Mouse (Mus musculus): Measurements from ENCODE around the gene Gm42957. TPM values are rescaled to one million over a fixed set of nuclear protein-coding genes. Genes with fewer than 3 reads are reported as not detected.
A peak's percentile ranks its signal among the peaks of the same experiment; 100 is the strongest.

Gm42957 gene
- total and polyA plus RNA-seq, 2 experiments from 2014 or later, result 0.07 to 0.38 TPM

GRCm38 (mm10) chr3:96606618-96607017 is 28.7 kb upstream of the Gm42957 start:
- ATAC-seq (no peak), DNase-seq (no peak)
- Histone ChIP-seq H3K4me3 (ENCODE audit: low read depth, low read length) (no peak overlapping the region), H3K27me3 (ENCODE audit: insufficient read depth, low read length) (no peaks in the 10 kb centered on the region), H3K9ac (no peak overlapping the region), H3K9me3 (ENCODE audit: low read length) (no peaks in the 10 kb centered on the region), H3K4me2 (ENCODE audit: low read depth) (no peak overlapping the region), H3K4me1 (ENCODE audit: insufficient read depth) (peaks cover 16% of the 10 kb centered on the region), H3K27ac (ENCODE audit: low read depth, low read length) (no peak overlapping the region), H3K36me3 (ENCODE audit: insufficient read depth) (peaks cover 3% of the 10 kb centered on the region; the same call in 1 of the 2 replicates)
- no peak for TF ChIP-seq CTCF (IDR thresholded peaks at IDR 0.05; ENCODE audit: low read depth)
- 88% methylated on average over 4 of the region's 4 CpGs for WGBS

DNA sequence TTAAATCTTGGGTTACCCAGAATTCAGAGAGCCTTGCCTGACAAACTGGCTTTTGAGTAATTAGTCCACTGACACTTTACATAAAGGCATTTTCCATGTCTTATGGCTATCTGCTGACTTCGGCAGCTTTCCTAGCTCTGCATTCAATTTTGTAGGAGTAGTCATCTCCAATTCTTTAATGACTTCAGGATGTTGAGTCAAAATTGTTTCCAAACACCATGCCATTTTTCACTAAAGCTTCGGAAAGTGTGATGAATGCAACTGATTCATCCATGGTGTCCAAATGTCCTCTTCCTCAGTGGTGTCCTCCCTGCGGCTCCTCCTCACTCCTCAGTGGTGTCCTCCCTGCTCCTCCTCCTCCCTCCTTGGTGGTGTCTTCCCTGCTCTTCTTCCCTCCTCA is 17.3 kb upstream of the Gm42957 start:
- no peaks in the 10 kb centered on the region for H3K27me3 ChIP-seq (ENCODE audit: insufficient read depth, low read length)
- H3K9ac ChIP-seq, result no peak overlapping the region
- DNase-seq (no peak), ATAC-seq (no peak)
- peaks cover 61% of the 10 kb centered on the region for H3K36me3 ChIP-seq (ENCODE audit: insufficient read depth)
- H3K4me2 ChIP-seq (ENCODE audit: low read depth), result no peak overlapping the region
- no peaks in the 10 kb centered on the region for H3K4me1 ChIP-seq (ENCODE audit: insufficient read depth)
- no peaks in the 10 kb centered on the region for H3K9me3 ChIP-seq (ENCODE audit: low read length)
- no peak for TF ChIP-seq CTCF (IDR thresholded peaks at IDR 0.05; ENCODE audit: low read depth)
- no peak overlapping the region for H3K27ac ChIP-seq (ENCODE audit: low read depth, low read length)
- no peak overlapping the region for H3K4me3 ChIP-seq (ENCODE audit: low read depth, low read length)
- WGBS, result 91% methylated on average over 3 of the region's 3 CpGs

- ATAC-seq, result no peak
- WGBS, result 96% methylated on average over 4 of the region's 4 CpGs
- DNase-seq, result no peak
- no peak overlapping the region for H3K9ac ChIP-seq
- H3K27me3 ChIP-seq (ENCODE audit: insufficient read depth, low read length), result no peaks in the 10 kb centered on the region
- H3K36me3 ChIP-seq (ENCODE audit: insufficient read depth), result peaks cover 52% of the 10 kb centered on the region
- H3K9me3 ChIP-seq (ENCODE audit: low read length), result no peaks in the 10 kb centered on the region
- TF ChIP-seq CTCF (IDR thresholded peaks at IDR 0.05; ENCODE audit: low read depth), result no peak
- no peak overlapping the region for H3K4me2 ChIP-seq (ENCODE audit: low read depth)
- no peak overlapping the region for H3K4me3 ChIP-seq (ENCODE audit: low read depth, low read length)
- no peaks in the 10 kb centered on the region for H3K4me1 ChIP-seq (ENCODE audit: insufficient read depth)
- no peak overlapping the region for H3K27ac ChIP-seq (ENCODE audit: low read depth, low read length)
Measured at GRCm38 (mm10) chr3:96623201-96623600, 12.1 kb upstream of the Gm42957 start.

GRCm38 (mm10) chr3:96629729-96630600 is 5.3 kb upstream of the Gm42957 start, which contains the start of gene Rbm8a:
TSS of gene Rbm8a (plus strand) at chr3:96629933.
- H3K4me2 ChIP-seq (ENCODE audit: low read depth), result peak within 1 kb of the TSS; percentile 77
- peaks cover 17% of the 10 kb centered on the region for H3K36me3 ChIP-seq (ENCODE audit: insufficient read depth)
- H3K9me3 ChIP-seq (ENCODE audit: low read length), result no peaks in the 10 kb centered on the region
- H3K9ac ChIP-seq, result peak within 1 kb of the TSS; percentile 75
- no peak for TF ChIP-seq CTCF (IDR thresholded peaks at IDR 0.05; ENCODE audit: low read depth)
- 1% methylated on average over 48 of the region's 48 CpGs for WGBS
- no peaks in the 10 kb centered on the region for H3K27me3 ChIP-seq (ENCODE audit: insufficient read depth, low read length)
- DNase-seq (peak; percentile 99), ATAC-seq (peak; percentile 97)
- peak within 1 kb of the TSS; percentile 80 for H3K27ac ChIP-seq (ENCODE audit: low read depth, low read length)
- peak within 1 kb of the TSS; percentile 78 for H3K4me3 ChIP-seq (ENCODE audit: low read depth, low read length)
- peaks cover 16% of the 10 kb centered on the region for H3K4me1 ChIP-seq (ENCODE audit: insufficient read depth)

GRCm38 (mm10) chr3:96632058-96632457 is 3.2 kb upstream of the Gm42957 start:
- no peaks in the 10 kb centered on the region for H3K9me3 ChIP-seq (ENCODE audit: low read length)
- no peaks in the 10 kb centered on the region for H3K27me3 ChIP-seq (ENCODE audit: insufficient read depth, low read length)
- H3K4me3 ChIP-seq (ENCODE audit: low read depth, low read length), result no peak overlapping the region
- no peak for ATAC-seq
- no peak for TF ChIP-seq CTCF (IDR thresholded peaks at IDR 0.05; ENCODE audit: low read depth)
- H3K9ac ChIP-seq, result no peak overlapping the region
- H3K4me2 ChIP-seq (ENCODE audit: low read depth), result no peak overlapping the region
- peaks cover 9% of the 10 kb centered on the region; the same call in 1 of the 2 replicates for H3K36me3 ChIP-seq (ENCODE audit: insufficient read depth)
- H3K4me1 ChIP-seq (ENCODE audit: insufficient read depth), result peaks cover 24% of the 10 kb centered on the region
- DNase-seq, result no peak
- H3K27ac ChIP-seq (ENCODE audit: low read depth, low read length), result no peak overlapping the region

DNA sequence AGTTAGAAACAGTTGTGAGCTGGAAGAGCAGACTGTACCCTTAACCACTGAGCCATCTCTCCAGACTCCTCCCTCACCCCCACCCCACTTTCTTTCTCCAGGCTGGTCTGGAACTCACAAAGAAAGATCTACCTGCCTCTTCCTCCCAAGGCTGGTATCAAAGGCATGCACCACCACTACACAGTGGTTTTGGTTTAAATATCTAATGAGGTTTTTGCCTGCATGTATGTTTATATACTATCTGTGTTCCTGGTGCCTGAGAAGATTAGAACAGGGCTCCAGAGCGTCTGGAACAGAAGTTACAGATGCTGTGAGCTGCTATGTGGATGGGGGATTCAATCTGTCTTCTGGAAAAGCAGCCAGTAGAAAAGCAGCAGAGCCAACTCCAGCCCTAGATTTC is 1.3 kb upstream of the Gm42957 start:
- H3K27ac ChIP-seq (ENCODE audit: low read depth, low read length), result no peak overlapping the region
- H3K4me2 ChIP-seq (ENCODE audit: low read depth), result no peak overlapping the region
- ATAC-seq, result no peak
- peaks cover 17% of the 10 kb centered on the region; the same call in 1 of the 2 replicates for H3K36me3 ChIP-seq (ENCODE audit: insufficient read depth)
- peaks cover 23% of the 10 kb centered on the region for H3K4me1 ChIP-seq (ENCODE audit: insufficient read depth)
- no peak overlapping the region for H3K4me3 ChIP-seq (ENCODE audit: low read depth, low read length)
- no peaks in the 10 kb centered on the region for H3K27me3 ChIP-seq (ENCODE audit: insufficient read depth, low read length)
- no peak for DNase-seq
- no peak for TF ChIP-seq CTCF (IDR thresholded peaks at IDR 0.05; ENCODE audit: low read depth)
- no peak overlapping the region for H3K9ac ChIP-seq
- H3K9me3 ChIP-seq (ENCODE audit: low read length), result no peaks in the 10 kb centered on the region
- WGBS, result 66% methylated on average over 1 of the region's 1 CpGs

GRCm38 (mm10) chr3:96635906-96636305 is 632 bp downstream of the Gm42957 start:
- 11% methylated on average over 15 of the region's 15 CpGs for WGBS

More at GRCm38 (mm10) chr3:96635906-96636305, 632 bp downstream of the Gm42957 start:
- Histone ChIP-seq H3K4me3 (ENCODE audit: low read depth, low read length) (peak overlapping the region; percentile 82), H3K27me3 (ENCODE audit: insufficient read depth, low read length) (no peaks in the 10 kb centered on the region), H3K4me2 (ENCODE audit: low read depth) (peak overlapping the region; percentile 83), H3K36me3 (ENCODE audit: insufficient read depth) (peaks cover 27% of the 10 kb centered on the region; the same call in 1 of the 2 replicates), H3K9ac (peak overlapping the region; percentile 93), H3K27ac (ENCODE audit: low read depth, low read length) (peak overlapping the region; percentile 90), H3K4me1 (ENCODE audit: insufficient read depth) (peaks cover 15% of the 10 kb centered on the region), H3K9me3 (ENCODE audit: low read length) (no peaks in the 10 kb centered on the region)
- no peak for TF ChIP-seq CTCF (IDR thresholded peaks at IDR 0.05; ENCODE audit: low read depth)
- no peak for DNase-seq
- ATAC-seq, result 0 out of 2 replicates have a peak, but pooled peaks have one; percentile 1

Measured in forebrain, postnatal 0 days (tissue).